Mouse (Mus musculus) heart, embryonic 15.5 days (tissue): ENCODE data around the gene Hand1. TPM values are rescaled to one million over a fixed set of nuclear protein-coding genes. Genes with fewer than 3 reads are reported as not detected.

Experiments
- ATAC-seq: fragments of 200-750 bp; cut with Nextera tagmentation; replicated peaks from 2 replicates; pipeline ENCODE4 v1.8.0; 2017; ENCODE audit warnings: low read depth, moderate TSS enrichment; ENCODE audit not compliant: insufficient number of reproducible peaks, insufficient read depth, low FRiP score
- H3K27ac ChIP-seq: fragments of 300-500 bp; sonication (generic); 2 replicates; pipeline ENCODE4 v1.5.1; 2015; ENCODE audit warnings: mild to moderate bottlenecking, inconsistent platforms
- H3K27me3 ChIP-seq: fragments of 300-500 bp; sonication (generic); 2 replicates; pipeline ENCODE4 v1.6.1; 2015; ENCODE audit warnings: inconsistent platforms
- H3K36me3 ChIP-seq: fragments of 300-500 bp; sonication (generic); 2 replicates; pipeline ENCODE4 v1.6.1; 2015; ENCODE audit warnings: mild to moderate bottlenecking, inconsistent platforms
- H3K4me1 ChIP-seq: fragments of 300-500 bp; sonication (generic); replicated peaks from 2 replicates; pipeline ENCODE4 v1.6.1; 2015; ENCODE audit warnings: inconsistent platforms
- H3K4me2 ChIP-seq: fragments of 300-500 bp; sonication (generic); 2 replicates; pipeline ENCODE4 v1.6.1; 2015; ENCODE audit warnings: inconsistent platforms, mild to moderate bottlenecking, moderate library complexity
- H3K4me3 ChIP-seq: fragments of 300-500 bp; sonication (generic); 2 replicates; pipeline ENCODE4 v1.5.1; 2015; ENCODE audit warnings: mild to moderate bottlenecking, inconsistent platforms
- H3K9ac ChIP-seq: fragments of 300-500 bp; sonication (generic); 2 replicates; pipeline ENCODE4 v1.6.1; 2015; ENCODE audit warnings: mild to moderate bottlenecking, inconsistent platforms
- H3K9me3 ChIP-seq: fragments of 300-500 bp; sonication (generic); replicated peaks from 2 replicates; pipeline ENCODE4 v1.6.1; 2016; ENCODE audit warnings: inconsistent platforms
- WGBS: fragments of 180-500 bp; shearing (Covaris S2); methylation state at CpG from one replicate; pipeline ENCODE4 v1.1.7; 2015; ENCODE audit warnings: mixed read lengths; 5-methylcytosine and 5-hydroxymethylcytosine counted together
- polyA plus RNA-seq: library from polyadenylated mRNA; unstranded; fragments of >200 nt; fragmentation: Nextera tagmentation; extraction: Ambion mirVana; gene quantifications from 2 replicates; pipeline ENCODE4 v1.2.1, GENCODE M21; 2015

Hand1 gene
- polyA plus RNA-seq, 1 experiment from 2014 or later: 11.4 TPM

DNA sequence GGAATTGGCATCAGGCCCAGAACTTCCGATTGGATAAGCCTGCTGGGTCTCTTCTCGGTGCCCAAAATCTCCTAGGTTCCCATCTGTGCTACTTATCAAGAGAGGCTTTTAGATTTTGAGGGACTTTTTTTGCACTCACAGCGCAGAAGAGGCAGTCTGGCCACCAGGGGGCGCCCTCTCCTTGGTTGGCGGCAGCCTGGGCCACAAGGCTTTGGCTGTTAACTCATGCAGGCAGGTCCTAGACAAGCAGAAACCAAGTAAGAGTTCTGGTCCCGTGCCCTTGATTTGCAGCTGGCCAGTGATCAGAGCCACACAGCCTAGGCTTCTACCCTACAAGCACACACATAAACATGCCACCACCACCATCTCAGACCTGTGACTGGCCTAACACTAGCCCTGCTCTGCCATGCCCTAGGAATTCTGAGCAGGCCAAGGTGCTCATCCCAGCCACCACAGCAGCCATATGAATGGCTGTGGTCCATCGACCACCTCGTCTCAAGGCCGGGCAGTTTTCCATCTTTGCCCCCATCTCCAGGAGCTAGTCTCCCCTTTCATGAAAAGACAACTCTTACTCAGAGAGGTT, 12.5 kb downstream of the Hand1 start:
- no peak overlapping the region for H3K27ac ChIP-seq
- H3K36me3 ChIP-seq: no peaks in the 10 kb centered on the region
- 24% methylated on average over 9 of the region's 9 CpGs for WGBS
- H3K4me1 ChIP-seq: peaks cover 5% of the 10 kb centered on the region
- peak; percentile 60 for ATAC-seq
- H3K4me2 ChIP-seq: no peak overlapping the region
- H3K4me3 ChIP-seq: no peak overlapping the region
- no peaks in the 10 kb centered on the region for H3K9me3 ChIP-seq
- peaks cover 6% of the 10 kb centered on the region for H3K27me3 ChIP-seq
- no peak overlapping the region for H3K9ac ChIP-seq

DNA sequence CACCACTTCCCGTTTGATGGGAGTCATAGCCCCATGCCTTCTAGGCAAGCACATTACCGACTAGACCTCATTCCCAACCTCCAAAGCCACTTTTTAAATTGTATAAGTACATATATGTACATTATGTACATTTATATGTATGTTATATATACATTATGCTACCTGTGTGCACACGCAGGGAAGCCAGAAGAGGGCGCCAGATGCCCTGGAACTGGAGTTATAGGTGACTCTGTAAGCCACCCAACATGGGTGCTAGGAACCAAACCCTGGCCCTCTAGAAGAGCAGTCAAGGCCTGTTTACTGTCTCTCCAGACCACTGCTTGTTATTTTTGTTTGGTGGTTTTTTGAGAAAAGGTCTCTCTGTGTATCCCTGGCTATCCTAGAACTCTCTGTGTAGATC, 14.4 kb downstream of the Hand1 start:
- H3K9me3 ChIP-seq: no peaks in the 10 kb centered on the region
- H3K9ac ChIP-seq: no peak overlapping the region
- no peak overlapping the region for H3K4me2 ChIP-seq
- ATAC-seq: no peak
- H3K27ac ChIP-seq: no peak overlapping the region
- 83% methylated on average over 4 of the region's 4 CpGs for WGBS
- H3K4me3 ChIP-seq: no peak overlapping the region
- peaks cover 7% of the 10 kb centered on the region for H3K4me1 ChIP-seq
- no peaks in the 10 kb centered on the region for H3K36me3 ChIP-seq
- no peaks in the 10 kb centered on the region for H3K27me3 ChIP-seq

DNA sequence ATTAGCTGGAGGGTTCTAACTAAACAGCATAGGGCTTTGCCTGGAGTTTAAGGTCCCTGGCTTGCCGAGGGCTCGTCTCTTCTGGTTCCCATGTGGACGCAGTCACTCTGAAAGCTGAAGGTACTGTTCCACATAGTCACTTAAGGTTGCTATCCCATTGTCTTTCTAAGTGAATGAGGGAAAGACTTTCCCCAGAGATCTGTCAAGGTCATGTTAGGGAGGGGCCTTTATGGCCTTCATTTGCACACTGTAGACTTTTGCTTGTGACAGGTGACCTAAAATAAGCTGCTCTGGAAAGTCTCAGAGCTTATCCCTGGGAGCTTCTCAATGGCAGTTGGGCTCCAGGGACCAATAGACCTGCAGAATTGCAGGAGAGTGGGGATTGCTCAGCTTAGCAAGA, 19.0 kb downstream of the Hand1 start:
- H3K9me3 ChIP-seq: no peaks in the 10 kb centered on the region
- 73% methylated on average over 3 of the region's 3 CpGs for WGBS
- ATAC-seq: no peak

DNA sequence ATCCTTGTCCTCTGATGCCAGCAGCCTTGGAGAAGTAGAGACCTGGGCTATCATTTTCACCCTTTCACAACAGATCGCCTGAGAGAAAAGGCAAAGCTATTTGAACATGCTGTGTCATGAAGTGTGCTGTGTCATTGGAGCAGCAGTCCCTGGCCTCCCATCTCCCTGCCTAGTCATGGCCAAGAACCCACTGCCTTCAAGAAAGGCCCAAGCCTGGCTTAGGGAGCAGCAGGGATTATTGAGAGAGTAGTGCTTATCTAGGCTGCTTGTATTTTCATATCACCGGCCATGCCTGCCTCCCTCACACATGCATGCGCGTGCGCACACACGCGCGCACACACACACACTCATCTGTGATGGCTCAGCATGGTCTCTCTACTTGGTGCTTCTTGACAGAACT, 20.4 kb downstream of the Hand1 start:
- Histone ChIP-seq H3K9me3 (no peaks in the 10 kb centered on the region), H3K27me3 (no peaks in the 10 kb centered on the region), H3K4me1 (0 out of 2 replicates have a peak, but pooled peaks cover 5% of the 10 kb centered on the region), H3K27ac (no peak overlapping the region), H3K4me2 (no peak overlapping the region), H3K4me3 (no peak overlapping the region), H3K9ac (no peak overlapping the region), H3K36me3 (peaks cover 42% of the 10 kb centered on the region)
- no peak for ATAC-seq
- 94% methylated on average over 8 of the region's 8 CpGs for WGBS

More for the DNA sequence above, 19.0 kb downstream of the Hand1 start:
- Histone ChIP-seq H3K4me2 (no peak overlapping the region), H3K4me3 (no peak overlapping the region), H3K27ac (no peak overlapping the region), H3K9ac (no peak overlapping the region), H3K4me1 (0 out of 2 replicates have a peak, but pooled peaks cover 2% of the 10 kb centered on the region), H3K36me3 (peaks cover 34% of the 10 kb centered on the region), H3K27me3 (no peaks in the 10 kb centered on the region)

DNA sequence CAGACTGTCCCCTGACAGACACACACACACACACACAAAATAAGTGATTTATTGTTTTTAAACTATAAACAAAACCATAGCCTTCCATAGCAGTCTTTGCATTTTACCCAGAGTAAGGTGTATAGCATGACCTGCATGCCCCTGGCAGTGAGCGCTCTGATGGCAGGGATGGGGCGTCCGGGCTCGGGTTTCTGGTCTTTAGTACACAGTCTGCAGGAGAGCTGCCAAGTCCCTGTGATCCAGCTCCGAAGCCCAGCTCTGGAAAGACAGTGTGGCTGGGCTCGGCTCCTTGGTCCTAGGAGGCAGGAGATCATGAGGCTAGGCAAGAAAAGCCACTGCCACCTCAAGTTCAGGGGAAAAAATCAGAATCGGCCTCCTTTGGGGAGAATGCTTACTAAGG, 21.6 kb downstream of the Hand1 start:
- Histone ChIP-seq H3K4me2 (no peak overlapping the region), H3K4me3 (no peak overlapping the region), H3K27me3 (no peaks in the 10 kb centered on the region), H3K27ac (no peak overlapping the region), H3K9me3 (no peaks in the 10 kb centered on the region), H3K36me3 (peaks cover 42% of the 10 kb centered on the region), H3K4me1 (0 out of 2 replicates have a peak, but pooled peaks cover 6% of the 10 kb centered on the region), H3K9ac (no peak overlapping the region)
- 81% methylated on average over 7 of the region's 7 CpGs for WGBS
- ATAC-seq: no peak

DNA sequence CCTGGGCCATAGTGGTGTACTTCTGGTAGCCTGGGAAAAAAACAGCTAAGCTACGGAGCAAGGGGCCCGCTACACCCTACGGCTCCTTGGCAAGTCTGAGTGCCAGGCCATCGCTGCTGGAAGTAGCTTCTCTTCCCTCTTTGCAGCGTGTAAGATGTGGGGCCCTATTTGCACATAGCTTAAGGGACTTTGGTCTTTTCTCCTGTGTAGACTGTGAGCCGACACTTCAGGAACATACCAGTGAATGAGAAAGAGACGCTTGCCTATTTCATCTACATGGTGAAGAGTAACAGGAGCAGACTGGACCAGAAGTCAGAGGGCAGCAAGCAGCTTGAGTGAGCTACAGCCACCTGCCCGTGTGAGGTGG, 22.9 kb downstream of the Hand1 start:
- H3K36me3 ChIP-seq: peaks cover 42% of the 10 kb centered on the region
- no peaks in the 10 kb centered on the region for H3K27me3 ChIP-seq
- no peak overlapping the region for H3K9ac ChIP-seq
- no peak for ATAC-seq
- 82% methylated on average over 8 of the region's 8 CpGs for WGBS
- no peak overlapping the region for H3K4me2 ChIP-seq
- 0 out of 2 replicates have a peak, but pooled peaks cover 6% of the 10 kb centered on the region for H3K4me1 ChIP-seq
- H3K27ac ChIP-seq: no peak overlapping the region
- no peaks in the 10 kb centered on the region for H3K9me3 ChIP-seq
- no peak overlapping the region for H3K4me3 ChIP-seq

DNA sequence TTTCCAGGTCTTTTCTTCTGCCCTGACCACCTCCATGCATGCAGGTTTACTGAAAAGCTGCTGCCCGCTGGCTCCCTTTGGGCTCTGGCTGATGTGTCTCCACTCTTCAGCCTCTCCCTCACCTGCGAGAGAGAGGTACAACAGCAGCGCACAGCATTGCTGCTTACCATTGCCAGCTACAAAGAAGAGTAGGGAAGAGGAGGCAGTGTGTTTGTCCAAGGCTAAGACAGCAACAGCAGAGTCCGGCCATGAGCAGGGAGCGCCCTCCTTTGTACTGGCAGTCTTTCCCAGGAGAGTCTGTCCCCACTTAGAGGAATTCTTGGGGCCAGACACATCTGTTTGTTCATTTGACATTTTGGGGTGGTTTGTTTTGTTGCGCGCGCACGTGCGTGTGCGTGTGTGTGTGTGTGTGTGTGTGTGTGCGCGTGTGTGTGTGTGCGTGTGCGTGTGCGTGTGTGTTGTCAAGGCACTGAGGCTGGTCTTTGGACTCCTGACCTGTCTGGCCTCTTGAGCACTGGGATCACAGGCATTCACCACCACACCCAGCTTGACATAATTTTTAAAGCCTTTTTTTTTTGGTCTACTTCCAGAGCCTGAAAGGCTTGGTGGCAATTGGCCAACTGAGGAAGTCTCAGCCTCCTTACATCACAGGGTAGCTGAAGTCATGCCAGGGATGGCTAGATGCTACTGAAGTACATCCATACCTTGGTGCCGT, 23.4 kb downstream of the Hand1 start:
- Histone ChIP-seq H3K4me1 (0 out of 2 replicates have a peak, but pooled peaks cover 6% of the 10 kb centered on the region), H3K27ac (no peak overlapping the region), H3K9me3 (no peaks in the 10 kb centered on the region), H3K27me3 (no peaks in the 10 kb centered on the region), H3K9ac (no peak overlapping the region), H3K4me3 (no peak overlapping the region), H3K36me3 (peaks cover 42% of the 10 kb centered on the region), H3K4me2 (no peak overlapping the region)
- WGBS: 91% methylated on average over 17 of the region's 17 CpGs
- no peak for ATAC-seq

DNA sequence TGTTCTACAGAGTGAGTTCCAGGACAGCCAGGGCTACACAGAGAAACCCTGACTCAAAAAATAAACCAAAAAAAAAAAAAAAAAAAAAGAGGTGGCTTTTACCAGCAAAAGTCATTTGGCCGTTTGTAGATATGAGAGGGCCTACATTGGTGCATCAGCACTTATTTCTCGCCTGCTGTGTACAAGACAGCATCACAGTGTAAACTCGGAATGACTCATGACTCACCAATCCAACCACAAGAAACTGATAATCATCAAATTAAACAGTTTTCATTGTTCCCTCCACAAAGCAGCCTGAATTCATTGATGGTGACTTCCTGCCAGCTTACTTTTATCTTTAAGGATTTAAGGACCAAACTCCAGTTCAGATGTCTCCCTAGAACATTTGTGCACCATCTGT, 27.6 kb downstream of the Hand1 start:
- Histone ChIP-seq H3K9me3 (no peaks in the 10 kb centered on the region), H3K4me1 (peaks cover 25% of the 10 kb centered on the region), H3K27ac (no peak overlapping the region), H3K4me3 (no peak overlapping the region), H3K4me2 (no peak overlapping the region), H3K36me3 (peaks cover 20% of the 10 kb centered on the region; the same call in 1 of the 2 replicates), H3K9ac (no peak overlapping the region), H3K27me3 (no peaks in the 10 kb centered on the region)
- no peak for ATAC-seq
- WGBS: 79% methylated on average over 3 of the region's 3 CpGs

DNA sequence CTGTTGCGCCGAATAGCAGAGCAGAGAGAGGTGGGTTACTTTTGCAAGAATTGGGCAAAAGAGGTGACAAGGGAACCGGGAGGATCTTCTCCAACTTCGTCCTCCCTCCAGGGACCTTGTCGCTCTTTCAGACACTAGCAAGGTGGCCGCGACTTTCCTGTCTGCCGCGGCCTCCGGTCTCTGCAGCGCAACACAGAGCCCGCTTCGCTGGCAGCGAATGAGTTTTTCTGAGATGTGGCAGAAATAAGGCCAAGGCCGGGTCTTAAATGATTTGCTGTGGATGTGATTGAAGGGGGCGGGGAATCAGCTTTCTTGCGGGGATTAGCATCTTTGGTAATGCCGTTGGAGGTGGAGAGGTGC, 30.1 kb downstream of the Hand1 start:
- H3K36me3 ChIP-seq: no peaks in the 10 kb centered on the region
- 2% methylated on average over 18 of the region's 18 CpGs for whole genome bisulfite sequencing
- peak overlapping the region; percentile 89 for H3K4me3 ChIP-seq
- peak overlapping the region; percentile 92 for H3K4me2 ChIP-seq
- H3K4me1 ChIP-seq: peaks cover 27% of the 10 kb centered on the region
- H3K9ac ChIP-seq: peak overlapping the region; percentile 89
- H3K27me3 ChIP-seq: no peaks in the 10 kb centered on the region
- no peak for ATAC-seq
- H3K9me3 ChIP-seq: no peaks in the 10 kb centered on the region
- H3K27ac ChIP-seq: no peak overlapping the region; the same call in 1 of the 2 replicates

DNA sequence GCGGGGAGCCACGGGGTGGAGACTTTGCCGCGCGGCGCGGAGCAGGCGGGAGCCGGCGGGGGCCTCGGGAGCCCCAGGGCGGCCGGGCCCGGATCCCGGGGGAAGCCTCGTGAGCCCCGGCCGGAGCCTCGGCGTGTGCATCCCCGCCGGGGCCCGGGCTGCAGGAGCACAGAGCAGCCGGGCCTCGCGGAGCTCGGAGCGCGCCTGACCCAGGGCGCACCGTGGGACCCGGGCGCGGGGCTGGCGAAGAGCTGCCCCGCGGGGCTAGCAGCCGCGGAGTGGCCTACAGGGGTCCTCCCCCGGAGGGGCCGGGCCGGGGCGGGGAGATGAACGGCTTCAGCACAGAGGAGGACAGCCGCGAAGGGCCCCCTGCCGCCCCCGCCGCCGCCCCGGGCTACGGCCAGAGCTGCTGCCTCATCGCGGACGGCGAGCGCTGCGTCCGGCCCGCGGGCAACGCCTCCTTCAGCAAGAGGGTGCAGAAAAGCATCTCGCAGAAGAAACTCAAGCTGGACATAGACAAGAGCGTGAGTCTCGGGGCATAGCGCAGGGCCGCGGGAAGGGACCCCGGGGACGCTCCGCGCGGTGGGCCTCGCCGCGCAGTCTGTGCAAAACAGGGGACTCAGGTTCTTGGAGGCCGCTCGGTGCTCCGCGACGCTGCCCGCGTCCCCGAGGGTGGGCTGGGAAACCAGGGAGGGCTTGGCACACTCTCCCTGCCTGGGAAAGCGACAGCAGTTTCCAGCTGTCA, 30.7 kb downstream of the Hand1 start:
- under 1% methylated on average over 73 of the region's 85 CpGs for WGBS
- Histone ChIP-seq H3K4me3 (peak overlapping the region; percentile 89), H3K27me3 (no peaks in the 10 kb centered on the region)

DNA sequence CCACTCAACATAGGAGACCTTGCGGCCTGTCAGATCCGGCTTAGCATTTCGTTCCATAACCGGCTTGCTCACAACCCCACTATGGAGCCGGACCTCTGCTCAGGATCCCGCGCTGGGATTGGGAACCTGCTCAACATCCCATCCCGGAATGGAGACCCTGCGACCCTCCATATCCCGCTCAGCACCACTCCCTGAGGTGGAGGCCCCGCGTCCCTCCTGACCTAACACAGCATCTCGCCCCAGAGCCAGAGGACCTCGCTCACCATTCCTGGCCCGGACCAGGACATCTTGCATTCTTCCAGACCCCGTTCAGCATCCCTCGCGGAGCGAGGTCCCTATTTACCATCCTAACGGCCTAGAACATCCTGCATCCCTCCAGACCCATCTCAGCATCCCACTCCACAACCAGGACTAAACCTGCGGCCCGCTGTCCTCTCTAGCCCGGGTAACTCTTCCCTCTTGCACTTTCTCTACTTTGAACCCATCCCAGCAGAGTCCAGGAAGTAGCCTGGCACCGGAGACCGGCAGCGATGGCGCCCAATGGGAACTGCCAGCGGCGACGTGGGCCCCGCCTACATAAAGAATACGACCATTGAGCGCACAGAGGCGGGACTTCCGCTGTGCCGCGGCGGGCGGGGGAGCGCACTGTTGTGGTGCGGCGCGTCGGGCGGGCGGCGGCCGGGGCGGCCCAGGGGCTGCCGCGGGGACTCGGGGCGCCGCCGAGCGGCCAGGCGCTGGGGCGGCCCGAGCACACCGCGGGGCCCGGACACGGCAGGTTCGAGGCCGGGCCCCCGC, 31.4 kb downstream of the Hand1 start, which contains the start of gene Sap30l:
Sap30l (plus strand) TSS at position 667 of the 795 bp plus-strand sequence.
- H3K4me2 ChIP-seq: peak within 1 kb of the TSS; percentile 92
- no peaks in the 10 kb centered on the region for H3K36me3 ChIP-seq
- WGBS: under 1% methylated on average over 64 of the region's 66 CpGs
- ATAC-seq: peak; percentile 97
- peak within 1 kb of the TSS; percentile 89 for H3K9ac ChIP-seq
- H3K4me3 ChIP-seq: peak within 1 kb of the TSS; percentile 89
- no peaks in the 10 kb centered on the region for H3K9me3 ChIP-seq
- peaks cover 23% of the 10 kb centered on the region for H3K4me1 ChIP-seq
- H3K27me3 ChIP-seq: no peaks in the 10 kb centered on the region
- H3K27ac ChIP-seq: peak within 1 kb of the TSS; percentile 84

More for the DNA sequence above, 30.7 kb downstream of the Hand1 start:
- H3K27ac ChIP-seq: peak overlapping the region; percentile 76
- no peaks in the 10 kb centered on the region for H3K9me3 ChIP-seq
- peaks cover 23% of the 10 kb centered on the region for H3K4me1 ChIP-seq
- ATAC-seq: peak; percentile 71
- no peaks in the 10 kb centered on the region for H3K36me3 ChIP-seq
- peak overlapping the region; percentile 92 for H3K4me2 ChIP-seq
- peak overlapping the region; percentile 89 for H3K9ac ChIP-seq
